Mouse (Mus musculus) heart, postnatal 4 days (tissue): Measurements from ENCODE around the gene Gbp9. TPM values are rescaled to one million over a fixed set of nuclear protein-coding genes. Genes with fewer than 3 reads are reported as not detected.
A peak's percentile ranks its signal among the peaks of the same experiment; 100 is the strongest.
"Not testable (repeated sequence)": the region's sequence is repeated elsewhere in the genome, so short reads cannot be mapped to it uniquely, and the experiment has no call there.

Experiments
- DNase-seq: peaks from one replicate; pipeline ENCODE4 v3.0.0; 2021
- total RNA-seq, 2 experiments: library from RNA; stranded (reverse); gene quantifications; 2 replicates each; pipeline ENCODE4 v1.2.3; 2021

Gene Gbp9
- total RNA-seq, 2 experiments from 2014 or later = 8.5 to 9.1 TPM

DNA sequence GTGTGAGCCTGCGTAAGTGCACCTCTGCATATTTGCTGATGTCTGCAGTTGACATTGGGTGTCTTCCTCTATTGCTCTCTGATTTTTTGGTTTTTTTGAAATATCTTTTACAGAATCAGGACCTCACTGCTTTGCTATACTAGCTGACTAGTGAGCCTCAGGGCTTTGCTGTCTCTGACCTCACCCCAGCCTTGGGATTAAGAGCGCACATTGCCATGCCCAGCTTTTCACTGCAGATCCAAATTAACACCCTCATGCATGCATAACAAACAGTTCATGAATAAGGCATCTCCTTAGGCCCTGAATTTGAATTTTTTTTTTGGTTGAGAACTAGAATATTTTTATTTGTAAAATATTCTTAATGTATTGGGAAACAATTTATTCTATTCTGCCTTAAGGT is 84.1 kb downstream of the Gbp9 start:
- no peak for DNase-seq

DNA sequence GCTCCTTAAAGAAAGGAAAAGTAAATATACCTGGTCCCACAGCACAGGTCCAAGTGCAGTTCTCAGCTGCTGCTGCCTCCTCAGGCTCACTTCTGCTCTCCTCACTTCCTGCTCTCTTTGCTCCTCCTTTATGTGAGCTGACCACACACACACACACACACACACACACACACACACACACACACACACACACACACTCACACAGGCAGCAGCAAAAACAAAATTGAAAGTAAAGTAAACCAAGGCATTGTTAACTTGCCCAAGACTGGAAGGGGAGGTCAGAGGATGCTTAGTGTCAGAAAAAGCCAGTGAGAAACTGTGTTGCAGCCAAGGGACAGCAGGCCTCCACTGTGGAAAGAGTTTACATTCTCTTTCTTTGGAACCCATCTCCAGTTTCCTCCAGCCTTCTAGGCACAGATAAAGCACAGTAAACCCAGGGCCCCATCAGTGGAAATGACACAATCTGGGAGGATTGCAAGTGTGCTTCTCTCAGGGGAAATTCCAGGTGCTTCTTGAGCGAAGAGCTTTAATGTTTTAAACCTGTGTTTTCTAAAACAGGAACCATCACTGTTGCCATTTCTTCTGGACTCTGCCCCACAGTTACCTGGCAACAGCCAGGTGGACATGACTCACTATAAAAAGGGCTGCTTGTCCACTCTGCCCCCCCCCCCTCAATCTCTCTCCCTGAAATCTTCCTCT is 85.7 kb downstream of the Gbp9 start:
- not testable (repeated sequence) for DNase-seq

DNA sequence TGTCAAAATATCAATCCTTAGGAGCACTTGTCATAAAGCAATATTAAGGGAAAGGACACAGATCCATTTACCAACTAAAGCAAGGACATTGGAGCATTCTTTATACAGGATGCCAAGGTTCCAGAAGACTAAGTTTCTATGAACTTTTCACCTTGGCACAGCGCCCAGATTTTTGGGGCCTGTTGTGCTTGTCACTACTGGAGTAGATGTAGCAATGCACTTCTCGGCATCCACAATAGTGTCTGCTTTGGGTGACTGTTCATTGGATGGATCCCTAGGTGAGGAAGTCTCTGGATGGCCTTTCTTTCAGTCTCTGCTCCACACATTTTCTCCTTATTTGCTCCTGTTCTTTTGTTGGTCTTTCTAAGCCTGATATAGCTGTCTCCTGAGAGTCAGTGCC is 107.0 kb downstream of the Gbp9 start:
- peak; percentile 36 for DNase-seq

Other genes with a start within 250 kb of the Gbp9 start
- under 1 TPM; 0.14 to 0.17 TPM for gene Abcg3, start 156.8 kb downstream of the Gbp9 start, total RNA-seq
- under 1 TPM; 0.43 to 0.50 TPM for gene Gbp8, start within 50 bp of the Gbp9 start, total RNA-seq
- gene Gbp4, start within 50 bp of the Gbp9 start, total RNA-seq = 1 to 10 TPM; 4.6 to 7.1 TPM
- gene Gbp10, start 100.0 kb upstream of the Gbp9 start, total RNA-seq = not detected
- gene Gm43302, start 154.2 kb upstream of the Gbp9 start, total RNA-seq = not detected
- gene Gbp6, start 154.2 kb upstream of the Gbp9 start, total RNA-seq = 1 to 10 TPM; 1.4 to 1.9 TPM